Mouse (Mus musculus): ENCODE results near the gene Gm6356.
"Not testable (repeated sequence)": the region's sequence is repeated elsewhere in the genome, so short reads cannot be mapped to it uniquely, and the experiment has no call there.

Gene Gm6356

GRCm38 (mm10) chr14:6973718-6974117 lies at the start of gene Gm6356:
Gene Gm6356 (minus strand): TSS chr14:6973818.
- not testable (repeated sequence) for DNase-seq (ENCODE audit: low spot score in 2 of 2)

Data from cerebellum, postnatal 4 days (tissue).